Mouse (Mus musculus): ENCODE results near the gene Gapdh.
"Not testable (repeated sequence)": the region's sequence is repeated elsewhere in the genome, so short reads cannot be mapped to it uniquely, and the experiment has no call there.

Gene Gapdh

DNA sequence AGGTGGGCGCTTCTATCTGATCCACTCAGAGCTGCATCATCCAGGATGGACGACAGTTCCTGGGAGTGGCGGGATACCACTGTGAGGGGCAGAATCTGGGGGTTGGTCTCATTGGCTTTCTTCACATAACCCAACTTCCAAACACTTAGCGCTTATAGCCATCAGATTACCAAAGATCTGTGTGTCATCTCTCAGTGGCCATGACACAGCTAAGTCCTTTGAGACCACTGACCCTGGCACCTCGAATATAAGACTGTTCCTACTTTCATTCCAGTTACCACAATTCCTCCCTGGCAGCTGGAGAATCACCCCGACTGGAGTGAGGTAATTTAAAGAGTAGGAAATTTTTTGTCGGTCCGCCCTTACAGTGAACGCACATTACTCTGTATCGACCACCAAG, 19.9 kb upstream of the Gapdh start:
- no peak for DNase-seq (ENCODE audit: low read depth, low spot score)
- peaks cover 8% of the 10 kb centered on the region for H3K36me3 ChIP-seq (ENCODE audit: control insufficient read depth, insufficient read depth, low read length, poor library complexity, severe bottlenecking)
- H3K27me3 ChIP-seq (ENCODE audit: control insufficient read depth, insufficient read depth, low read length, poor library complexity, severe bottlenecking) = no peaks in the 10 kb centered on the region

- H3K27me3 ChIP-seq (ENCODE audit: control insufficient read depth, insufficient read depth, low read length, poor library complexity, severe bottlenecking) = no peaks in the 10 kb centered on the region
- no peak for DNase-seq (ENCODE audit: low read depth, low spot score)
- H3K36me3 ChIP-seq (ENCODE audit: control insufficient read depth, insufficient read depth, low read length, poor library complexity, severe bottlenecking) = peaks cover 10% of the 10 kb centered on the region
These were observed 15.9 kb upstream of the Gapdh start for GRCm38 (mm10) chr6:125182133-125182532.

DNA sequence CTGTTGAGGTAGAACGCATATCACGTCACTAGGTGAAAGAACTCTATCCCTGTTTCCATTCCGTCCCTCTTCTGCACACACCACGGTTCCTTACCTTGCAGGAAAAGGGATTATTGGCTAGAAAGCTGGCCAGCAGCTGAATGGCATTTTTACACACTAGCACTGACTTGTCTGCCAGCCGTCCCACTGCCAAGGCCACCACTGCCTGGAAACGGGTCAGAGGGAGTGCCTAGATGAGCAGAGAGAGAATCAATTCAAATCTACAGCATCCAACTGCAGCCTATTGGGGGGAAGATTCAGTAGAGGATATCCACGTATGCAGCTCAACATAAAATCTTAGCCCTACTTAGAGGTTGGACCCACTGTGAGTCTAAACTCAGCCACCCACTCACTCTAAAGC, 13.3 kb upstream of the Gapdh start:
- H3K36me3 ChIP-seq (ENCODE audit: control insufficient read depth, insufficient read depth, low read length, poor library complexity, severe bottlenecking) = peaks cover 7% of the 10 kb centered on the region
- no peaks in the 10 kb centered on the region for H3K27me3 ChIP-seq (ENCODE audit: control insufficient read depth, insufficient read depth, low read length, poor library complexity, severe bottlenecking)
- DNase-seq (ENCODE audit: low read depth, low spot score) = no peak

DNA sequence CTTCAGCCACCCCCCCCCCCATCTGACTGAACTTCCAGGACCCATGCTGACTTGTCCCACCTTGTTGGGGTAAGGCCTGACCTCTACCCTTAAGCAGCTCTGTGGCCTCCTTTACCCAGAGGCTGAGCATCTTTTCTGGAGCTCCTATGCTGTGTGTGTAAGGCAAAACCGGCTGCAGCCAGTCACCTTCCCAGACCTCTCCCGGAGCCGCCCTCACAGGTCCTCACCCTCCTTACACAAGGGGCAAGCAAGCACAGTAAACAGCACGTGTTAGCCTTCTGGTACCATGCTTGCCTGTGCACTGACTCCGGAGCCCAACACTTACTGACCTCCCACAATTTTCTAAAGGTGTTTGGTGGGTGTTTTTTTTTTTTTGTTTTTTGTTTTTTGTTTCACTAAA, 9.2 kb upstream of the Gapdh start:
- no peaks in the 10 kb centered on the region for H3K27me3 ChIP-seq (ENCODE audit: control insufficient read depth, insufficient read depth, low read length, poor library complexity, severe bottlenecking)
- no peaks in the 10 kb centered on the region; the same call in none of the 2 replicates for H3K36me3 ChIP-seq (ENCODE audit: control insufficient read depth, insufficient read depth, low read length, poor library complexity, severe bottlenecking)
- DNase-seq (ENCODE audit: low read depth, low spot score) = no peak

DNA sequence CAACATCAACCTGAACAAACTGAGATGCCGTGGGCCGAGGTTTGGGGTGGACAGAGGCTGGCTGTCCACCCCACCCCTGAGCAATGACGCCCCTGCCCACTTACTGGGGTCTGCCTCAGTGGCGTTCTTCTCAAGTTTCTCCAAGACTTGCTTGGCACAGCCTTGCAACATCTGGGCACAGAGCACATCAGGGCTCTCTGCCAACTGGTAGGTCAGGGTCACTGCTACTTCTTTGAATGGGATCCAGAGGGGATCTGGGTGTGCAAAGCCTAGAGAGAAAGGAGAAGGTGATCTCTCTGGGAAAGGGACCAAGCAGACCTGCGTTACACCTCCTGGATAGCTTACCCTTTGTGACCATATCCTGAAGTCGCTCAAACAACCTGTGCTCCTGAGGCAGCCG, 7.0 kb upstream of the Gapdh start:
- no peaks in the 10 kb centered on the region for H3K27me3 ChIP-seq (ENCODE audit: control insufficient read depth, insufficient read depth, low read length, poor library complexity, severe bottlenecking)
- DNase-seq (ENCODE audit: low read depth, low spot score) = no peak

GRCm38 (mm10) chr6:125172474-125172873, 6.2 kb upstream of the Gapdh start:
- Histone ChIP-seq H3K27me3 (ENCODE audit: control insufficient read depth, insufficient read depth, low read length, poor library complexity, severe bottlenecking) (no peaks in the 10 kb centered on the region), H3K36me3 (ENCODE audit: control insufficient read depth, insufficient read depth, low read length, poor library complexity, severe bottlenecking) (peaks cover 2% of the 10 kb centered on the region)
- no peak for DNase-seq (ENCODE audit: low read depth, low spot score)

More for the DNA sequence above, 7.0 kb upstream of the Gapdh start:
- peaks cover 2% of the 10 kb centered on the region for H3K36me3 ChIP-seq (ENCODE audit: control insufficient read depth, insufficient read depth, low read length, poor library complexity, severe bottlenecking)

- DNase-seq (ENCODE audit: low read depth, low spot score) = no peak
- no peaks in the 10 kb centered on the region for H3K27me3 ChIP-seq (ENCODE audit: control insufficient read depth, insufficient read depth, low read length, poor library complexity, severe bottlenecking)
- H3K36me3 ChIP-seq (ENCODE audit: control insufficient read depth, insufficient read depth, low read length, poor library complexity, severe bottlenecking) = peaks cover 2% of the 10 kb centered on the region; the same call in 1 of the 2 replicates
These were observed 3.9 kb upstream of the Gapdh start for GRCm38 (mm10) chr6:125170194-125170593.

DNA sequence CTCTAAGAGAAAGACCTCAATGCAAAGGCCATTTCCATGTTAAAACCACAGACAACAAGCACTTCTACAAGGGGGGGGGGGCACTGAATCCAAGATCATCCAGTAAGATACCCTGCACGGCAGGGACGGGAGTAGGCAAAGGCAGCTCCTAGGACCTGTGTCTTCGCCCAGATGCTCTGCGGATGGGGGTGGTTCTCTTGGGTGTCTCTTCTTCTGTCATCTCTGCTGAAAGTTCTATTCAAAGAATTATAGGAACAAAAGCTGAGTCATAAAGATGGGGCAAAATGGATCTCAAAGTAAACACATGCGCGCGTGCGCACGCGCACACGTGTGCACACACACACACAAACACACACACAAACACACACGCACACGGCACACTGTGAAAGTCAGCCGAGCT, 1.8 kb upstream of the Gapdh start:
- DNase-seq (ENCODE audit: low read depth, low spot score) = no peak
- Histone ChIP-seq H3K27me3 (ENCODE audit: control insufficient read depth, insufficient read depth, low read length, poor library complexity, severe bottlenecking) (no peaks in the 10 kb centered on the region), H3K36me3 (ENCODE audit: control insufficient read depth, insufficient read depth, low read length, poor library complexity, severe bottlenecking) (0 out of 2 replicates have a peak, but pooled peaks cover 2% of the 10 kb centered on the region)

- DNase-seq (ENCODE audit: low read depth, low spot score) = no peak
- Histone ChIP-seq H3K36me3 (ENCODE audit: control insufficient read depth, insufficient read depth, low read length, poor library complexity, severe bottlenecking) (0 out of 2 replicates have a peak, but pooled peaks cover 2% of the 10 kb centered on the region), H3K27me3 (ENCODE audit: control insufficient read depth, insufficient read depth, low read length, poor library complexity, severe bottlenecking) (no peaks in the 10 kb centered on the region)
These were observed 789 bp upstream of the Gapdh start for GRCm38 (mm10) chr6:125166861-125167650.

GRCm38 (mm10) chr6:125165328-125165891, 857 bp downstream of the Gapdh start:
- H3K36me3 ChIP-seq (ENCODE audit: control insufficient read depth, insufficient read depth, low read length, poor library complexity, severe bottlenecking) = peaks cover 2% of the 10 kb centered on the region; the same call in 1 of the 2 replicates
- DNase-seq (ENCODE audit: low read depth, low spot score) = peak; percentile 97
- H3K27me3 ChIP-seq (ENCODE audit: control insufficient read depth, insufficient read depth, low read length, poor library complexity, severe bottlenecking) = no peaks in the 10 kb centered on the region

DNA sequence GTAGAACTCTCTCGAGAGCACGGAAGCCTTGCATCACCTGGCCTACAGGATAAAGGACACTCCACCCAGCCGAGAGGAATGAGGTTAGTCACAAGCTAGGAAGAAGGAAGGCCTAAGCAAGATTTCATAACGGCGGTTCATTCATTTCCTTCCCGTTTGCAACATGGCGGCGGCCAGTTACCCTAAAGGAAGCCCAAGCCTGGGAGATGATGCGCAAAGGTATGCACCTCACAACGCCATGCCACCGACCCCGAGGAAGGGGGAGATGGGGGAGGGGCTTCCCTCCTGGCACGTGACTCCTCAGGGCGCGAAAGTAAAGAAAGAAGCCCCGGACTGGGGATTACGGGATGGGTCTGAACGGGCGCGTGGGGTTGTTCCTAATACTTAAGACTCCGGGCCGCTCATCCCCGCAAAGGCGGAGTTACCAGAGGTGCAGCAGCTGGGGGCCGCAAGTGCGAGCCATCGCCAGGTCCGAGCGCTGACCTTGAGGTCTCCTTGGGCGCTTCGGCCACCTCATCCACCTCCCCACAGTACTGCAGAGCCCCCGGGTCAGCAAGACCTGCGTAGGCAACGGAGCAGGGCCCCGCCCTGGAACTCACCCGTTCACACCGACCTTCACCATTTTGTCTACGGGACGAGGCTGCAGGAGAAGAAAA, 1.5 kb downstream of the Gapdh start:
- H3K36me3 ChIP-seq (ENCODE audit: control insufficient read depth, insufficient read depth, low read length, poor library complexity, severe bottlenecking) = no peaks in the 10 kb centered on the region; the same call in 1 of the 2 replicates
- peak; percentile 67 for DNase-seq (ENCODE audit: low read depth, low spot score)

DNA sequence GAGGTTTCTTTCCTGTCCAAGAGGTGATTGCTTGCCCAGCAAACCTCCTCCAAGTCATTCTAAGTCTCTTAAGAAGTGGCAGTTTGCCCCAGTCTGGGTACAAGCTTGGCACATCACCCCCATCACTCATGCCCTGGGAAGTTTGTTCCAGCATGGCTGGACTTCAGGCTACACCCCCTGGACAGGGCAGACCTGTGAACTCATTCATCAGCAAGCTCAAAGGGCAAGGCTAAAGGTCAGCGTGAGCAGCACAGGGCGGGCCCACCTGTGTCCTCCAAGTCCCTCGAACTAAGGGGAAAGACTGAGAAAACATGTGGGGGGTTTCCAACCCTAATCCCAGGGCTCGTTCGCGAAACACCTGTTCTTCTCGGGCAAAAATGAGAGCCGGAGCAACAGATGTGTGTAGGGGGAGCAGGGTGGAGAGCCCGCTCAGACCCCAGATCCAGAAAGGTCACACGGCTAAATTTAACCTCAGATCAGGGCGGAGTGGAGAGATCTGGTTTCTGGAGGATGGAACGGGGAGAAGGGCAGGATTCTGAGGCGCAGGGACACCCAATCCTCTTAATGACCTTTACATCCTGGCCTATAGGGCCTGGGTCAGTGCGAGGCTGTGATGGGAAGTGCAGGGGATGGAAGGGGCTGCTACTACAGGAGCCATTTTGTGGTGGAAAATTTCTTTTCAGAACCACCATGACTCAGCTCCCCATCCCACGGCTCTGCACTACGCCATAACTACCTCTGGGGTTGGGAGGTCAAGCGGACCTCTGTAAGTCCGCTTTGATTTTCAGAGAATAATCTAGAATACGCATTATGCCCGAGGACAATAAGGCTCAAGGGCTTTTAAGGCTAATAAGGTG, 2.2 kb downstream of the Gapdh start:
- DNase-seq (ENCODE audit: low read depth, low spot score) = no peak
- no peaks in the 10 kb centered on the region; the same call in 1 of the 2 replicates for H3K36me3 ChIP-seq (ENCODE audit: control insufficient read depth, insufficient read depth, low read length, poor library complexity, severe bottlenecking)
- H3K27me3 ChIP-seq (ENCODE audit: control insufficient read depth, insufficient read depth, low read length, poor library complexity, severe bottlenecking) = no peaks in the 10 kb centered on the region

More for the DNA sequence above, 1.5 kb downstream of the Gapdh start:
- no peaks in the 10 kb centered on the region for H3K27me3 ChIP-seq (ENCODE audit: control insufficient read depth, insufficient read depth, low read length, poor library complexity, severe bottlenecking)

GRCm38 (mm10) chr6:125162615-125163305, 3.5 kb downstream of the Gapdh start:
- not testable (repeated sequence) for H3K27me3 ChIP-seq (ENCODE audit: control insufficient read depth, insufficient read depth, low read length, poor library complexity, severe bottlenecking); H3K36me3 ChIP-seq (ENCODE audit: control insufficient read depth, insufficient read depth, low read length, poor library complexity, severe bottlenecking); DNase-seq (ENCODE audit: low read depth, low spot score)

GRCm38 (mm10) chr6:125161971-125162370, 4.3 kb downstream of the Gapdh start:
- H3K27me3 ChIP-seq (ENCODE audit: control insufficient read depth, insufficient read depth, low read length, poor library complexity, severe bottlenecking); H3K36me3 ChIP-seq (ENCODE audit: control insufficient read depth, insufficient read depth, low read length, poor library complexity, severe bottlenecking): not testable (repeated sequence)
- peak; percentile 87 for DNase-seq (ENCODE audit: low read depth, low spot score)
